Comparison of ENCODE assay signal across 18 mouse cellular contexts in genomic region chr16:18391127-18391526, GRCm38 (mm10). TPM values are rescaled to one million over a fixed set of nuclear protein-coding genes. Genes with fewer than 3 reads are reported as not detected.
DNase-seq lines count a peak whose midpoint lies in the region; ATAC-seq and TF ChIP-seq lines count a peak whose summit lies in the region.
"Had no signal": no experiment of that assay in that cellular context is flagged by ENCODE, and none has a peak within 500 bp of the region (broad histone marks: within the 10 kb centered on the region; RNA-seq: fewer than 3 reads in every experiment).

No protein-coding gene starts in this region.

- H3K4me3 ChIP-seq in hindbrain, embryonic 10.5 days, result no peak overlapping the region
- H3K4me3 ChIP-seq in hindbrain, embryonic 12.5 days, result no peak overlapping the region
- no peak overlapping the region for H3K4me3 ChIP-seq in liver, postnatal 0 days (ENCODE audit: low read depth, low read length)
- no peak overlapping the region for H3K4me3 ChIP-seq in liver, embryonic 11.5 days (ENCODE audit: low read depth, low read length)
- H3K4me3 ChIP-seq: forebrain, embryonic 12.5 days; gastrocnemius, adult 2 months; heart, embryonic 12.5 days; layer of hippocampus, adult 2 months; liver, embryonic 15.5 days had no signal

- no peak overlapping the region for H3K4me2 ChIP-seq in hindbrain, embryonic 12.5 days (replicated peaks)
- no peak overlapping the region for H3K4me2 ChIP-seq in liver, postnatal 0 days (ENCODE audit: low read depth, low read length)
- H3K4me2 ChIP-seq in liver, embryonic 11.5 days, result no peak overlapping the region
- H3K4me2 ChIP-seq: forebrain, embryonic 12.5 days; heart, embryonic 12.5 days had no signal

- no peak for TF ChIP-seq EP300 in liver, postnatal 0 days (IDR thresholded peaks at IDR 0.05; ENCODE audit: low read depth)

- 95% methylated on average over 3 of the region's 3 CpGs for WGBS in hindbrain, embryonic 10.5 days
- 100% methylated on average over 3 of the region's 3 CpGs for WGBS in hindbrain, embryonic 12.5 days
- WGBS in liver, postnatal 0 days (ENCODE audit: insufficient replicate concordance), result 94% methylated on average over 3 of the region's 3 CpGs
- WGBS in liver, embryonic 11.5 days, result 94% methylated on average over 3 of the region's 3 CpGs

- H3K4me1 ChIP-seq in hindbrain, embryonic 10.5 days (replicated peaks), result peaks cover 97% of the 10 kb centered on the region
- peaks cover 77% of the 10 kb centered on the region for H3K4me1 ChIP-seq in hindbrain, embryonic 12.5 days
- H3K4me1 ChIP-seq in liver, postnatal 0 days (ENCODE audit: insufficient read depth), result peaks cover 56% of the 10 kb centered on the region
- peaks cover 56% of the 10 kb centered on the region for H3K4me1 ChIP-seq in liver, embryonic 11.5 days (replicated peaks; ENCODE audit: control insufficient read depth, insufficient read depth, low read length)

- peaks cover 3% of the 10 kb centered on the region for H3K36me3 ChIP-seq in hindbrain, embryonic 10.5 days
- H3K36me3 ChIP-seq in hindbrain, embryonic 12.5 days, result peaks cover 2% of the 10 kb centered on the region; the same call in 1 of the 2 replicates
- H3K36me3 ChIP-seq in liver, postnatal 0 days (replicated peaks; ENCODE audit: insufficient read depth, low read length), result no peaks in the 10 kb centered on the region
- no peaks in the 10 kb centered on the region for H3K36me3 ChIP-seq in liver, embryonic 11.5 days (ENCODE audit: control insufficient read depth, insufficient read depth, low read length)
- H3K36me3 ChIP-seq: forebrain, embryonic 12.5 days; heart, embryonic 12.5 days; liver, embryonic 15.5 days had no signal

- TF ChIP-seq CTCF in liver, postnatal 0 days (IDR thresholded peaks at IDR 0.05; ENCODE audit: low read depth), result no peak

- H3K27me3 ChIP-seq in hindbrain, embryonic 10.5 days (ENCODE audit: insufficient read depth, poor library complexity, severe bottlenecking), result no peaks in the 10 kb centered on the region
- H3K27me3 ChIP-seq in hindbrain, embryonic 12.5 days, result no peaks in the 10 kb centered on the region
- H3K27me3 ChIP-seq in liver, postnatal 0 days (ENCODE audit: insufficient read depth, low read length), result no peaks in the 10 kb centered on the region
- H3K27me3 ChIP-seq in liver, embryonic 11.5 days (replicated peaks; ENCODE audit: control insufficient read depth, insufficient read depth, low read length), result no peaks in the 10 kb centered on the region
- H3K27me3 ChIP-seq: forebrain, embryonic 12.5 days; heart, embryonic 12.5 days; liver, embryonic 15.5 days had no signal

- no peak overlapping the region for H3K9ac ChIP-seq in hindbrain, embryonic 12.5 days
- no peak overlapping the region for H3K9ac ChIP-seq in liver, postnatal 0 days (replicated peaks)
- H3K9ac ChIP-seq in liver, embryonic 11.5 days (ENCODE audit: low read depth, low read length), result no peak overlapping the region
- H3K9ac ChIP-seq: forebrain, embryonic 12.5 days; heart, embryonic 12.5 days; liver, embryonic 15.5 days had no signal

- DNase-seq in cerebellum, adult 18-20 months, result peak; percentile 6 to 7
- no peak for DNase-seq in cerebellum, adult 11 months
- no peak for DNase-seq in hindbrain, embryonic 10.5 days (ENCODE audit: low spot score)
- DNase-seq in liver, postnatal 0 days, result peak; percentile 11
- no peak for DNase-seq in liver, embryonic 11.5 days (ENCODE audit: low spot score)
- no peak for DNase-seq in lung, postnatal 14 days
- DNase-seq: adrenal gland, postnatal 10 days; gastrocnemius, adult 2 months had no signal

- ATAC-seq in hindbrain, embryonic 12.5 days (ENCODE audit: low FRiP score), result no peak
- no peak for ATAC-seq in liver, postnatal 0 days
- no peak for ATAC-seq in liver, embryonic 11.5 days (replicated peaks; ENCODE audit: low FRiP score)
- ATAC-seq: activated CD4-positive, CD25-positive, alpha-beta regulatory T cell, adult 4 months; intestine, postnatal 0 days; midbrain, embryonic 16.5 days had no signal

- H3K27ac ChIP-seq in hindbrain, embryonic 10.5 days, result peak overlapping the region; percentile 99; the same call in 1 of the 2 replicates
- no peak overlapping the region for H3K27ac ChIP-seq in hindbrain, embryonic 12.5 days
- H3K27ac ChIP-seq in liver, postnatal 0 days (ENCODE audit: low read depth), result 0 out of 2 replicates have a peak overlapping the region, but pooled peaks have one; percentile 31
- no peak overlapping the region for H3K27ac ChIP-seq in liver, embryonic 11.5 days (ENCODE audit: low read depth, low read length)
- H3K27ac ChIP-seq: forebrain, embryonic 12.5 days; layer of hippocampus, adult 2 months; macrophage had no signal

- no peaks in the 10 kb centered on the region for H3K9me3 ChIP-seq in hindbrain, embryonic 10.5 days
- H3K9me3 ChIP-seq in hindbrain, embryonic 12.5 days (replicated peaks), result no peaks in the 10 kb centered on the region
- no peaks in the 10 kb centered on the region for H3K9me3 ChIP-seq in liver, postnatal 0 days (ENCODE audit: low read length)
- H3K9me3 ChIP-seq in liver, embryonic 11.5 days (ENCODE audit: control insufficient read depth, low read length), result no peaks in the 10 kb centered on the region
- H3K9me3 ChIP-seq: embryonic facial prominence, embryonic 10.5 days; forebrain, embryonic 12.5 days; heart, embryonic 12.5 days; liver, embryonic 15.5 days had no signal

RNA-seq across cellular contexts. Expression of gene Txnrd2, which starts 35.1 kb away (rescaled TPM):
- polyA plus RNA-seq in hindbrain, embryonic 10.5 days (2016; fragmentation: Nextera tagmentation; extraction: Ambion mirVana), result 30.5 and 34.7 TPM in 2 replicates
- 20.2 and 20.3 TPM in 2 replicates for polyA plus RNA-seq in hindbrain, embryonic 12.5 days (2016; fragmentation: Nextera tagmentation; extraction: Ambion mirVana)
- polyA plus RNA-seq in liver, postnatal 0 days (2015; fragmentation: Nextera tagmentation; extraction: Ambion mirVana), result 51.2 and 53.3 TPM in 2 replicates
- polyA plus RNA-seq in liver, embryonic 11.5 days (2014; fragmentation: Nextera tagmentation; extraction: Ambion mirVana), result 83.7 and 91.8 TPM in 2 replicates

RNA-seq across cellular contexts. Expression of gene Comt, which starts 35.5 kb away (rescaled TPM):
- 62.5 and 67.9 TPM in 2 replicates for polyA plus RNA-seq in hindbrain, embryonic 10.5 days (2016; fragmentation: Nextera tagmentation; extraction: Ambion mirVana)
- polyA plus RNA-seq in hindbrain, embryonic 12.5 days (2016; fragmentation: Nextera tagmentation; extraction: Ambion mirVana), result 58.4 and 60.3 TPM in 2 replicates
- 100 and 125 TPM in 2 replicates for polyA plus RNA-seq in liver, postnatal 0 days (2015; fragmentation: Nextera tagmentation; extraction: Ambion mirVana)
- 140 and 141 TPM in 2 replicates for polyA plus RNA-seq in liver, embryonic 11.5 days (2014; fragmentation: Nextera tagmentation; extraction: Ambion mirVana)

RNA-seq across cellular contexts. Expression of gene Arvcf, which starts 43.1 kb away (rescaled TPM):
- 99.5 and 115 TPM in 2 replicates for polyA plus RNA-seq in hindbrain, embryonic 10.5 days (2016; fragmentation: Nextera tagmentation; extraction: Ambion mirVana)
- 105 and 119 TPM in 2 replicates for polyA plus RNA-seq in hindbrain, embryonic 12.5 days (2016; fragmentation: Nextera tagmentation; extraction: Ambion mirVana)
- 7.0 and 9.7 TPM in 2 replicates for polyA plus RNA-seq in liver, postnatal 0 days (2015; fragmentation: Nextera tagmentation; extraction: Ambion mirVana)
- 13.8 and 15.5 TPM in 2 replicates for polyA plus RNA-seq in liver, embryonic 11.5 days (2014; fragmentation: Nextera tagmentation; extraction: Ambion mirVana)

RNA-seq across cellular contexts. Expression of gene Tango2, which starts 43.2 kb away (rescaled TPM):
- polyA plus RNA-seq in hindbrain, embryonic 10.5 days (2016; fragmentation: Nextera tagmentation; extraction: Ambion mirVana), result 45.5 and 52.8 TPM in 2 replicates
- 48.2 and 50.5 TPM in 2 replicates for polyA plus RNA-seq in hindbrain, embryonic 12.5 days (2016; fragmentation: Nextera tagmentation; extraction: Ambion mirVana)
- polyA plus RNA-seq in liver, postnatal 0 days (2015; fragmentation: Nextera tagmentation; extraction: Ambion mirVana), result 54.1 and 61.1 TPM in 2 replicates
- 104 and 109 TPM in 2 replicates for polyA plus RNA-seq in liver, embryonic 11.5 days (2014; fragmentation: Nextera tagmentation; extraction: Ambion mirVana)

Comparison
In these comparisons a context has a peak if more than half of its experiments do, and no peak if none do; other contexts are left out.
1. DNase-seq: peak in cerebellum, adult 18-20 months (2 of 2) and liver, postnatal 0 days (single experiment); none in cerebellum, adult 11 months (single experiment), hindbrain, embryonic 10.5 days (single experiment), liver, embryonic 11.5 days (single experiment) and lung, postnatal 14 days (single experiment).
2. H3K27ac ChIP-seq: peak in hindbrain, embryonic 10.5 days (single experiment) and liver, postnatal 0 days (single experiment); none in hindbrain, embryonic 12.5 days (single experiment) and liver, embryonic 11.5 days (single experiment).